8 mouse cellular contexts compared by ENCODE assay signal in genomic region chr1:173367356-173368046, GRCm38 (mm10). TPM values are rescaled to one million over a fixed set of nuclear protein-coding genes. Genes with fewer than 3 reads are reported as not detected.
DNase-seq lines count a peak whose midpoint lies in the region; ATAC-seq and TF ChIP-seq lines count a peak whose summit lies in the region.

Gene Cadm3, minus strand, starts transcription at chr1:173367695.

- whole genome bisulfite sequencing in embryonic facial prominence, embryonic 12.5 days = under 1% methylated on average over 40 of the region's 46 CpGs
- WGBS in midbrain, embryonic 12.5 days = under 1% methylated on average over 39 of the region's 46 CpGs
- under 1% methylated on average over 22 of the region's 46 CpGs for WGBS in stomach, postnatal 0 days
- 1% methylated on average over 46 of the region's 46 CpGs for WGBS in kidney, adult 2 months

- peak within 1 kb of the TSS; percentile 66 for H3K4me3 ChIP-seq in embryonic facial prominence, embryonic 12.5 days
- peak within 1 kb of the TSS; percentile 90 for H3K4me3 ChIP-seq in midbrain, embryonic 12.5 days
- peak within 1 kb of the TSS; percentile 48 for H3K4me3 ChIP-seq in stomach, postnatal 0 days (ENCODE audit: low read depth, low read length)
- no peak within 1 kb of the TSS for H3K4me3 ChIP-seq in kidney, adult 2 months (ENCODE audit: insufficient read depth, low read depth, low read length)

- peaks cover 25% of the 10 kb centered on the region for H3K27me3 ChIP-seq in embryonic facial prominence, embryonic 12.5 days
- no peaks in the 10 kb centered on the region for H3K27me3 ChIP-seq in midbrain, embryonic 12.5 days
- H3K27me3 ChIP-seq in stomach, postnatal 0 days (ENCODE audit: control insufficient read depth, insufficient read depth, low read length) = no peaks in the 10 kb centered on the region
- no peaks in the 10 kb centered on the region for H3K27me3 ChIP-seq in kidney, adult 2 months (replicated peaks; ENCODE audit: control insufficient read depth, insufficient read depth, low read length)

- DNase-seq in urinary bladder, adult 18-20 months (ENCODE audit: low spot score in 2 of 2) = peak; percentile 2 to 19
- no peak for DNase-seq in urinary bladder, postnatal 10 days (ENCODE audit: low spot score)
- DNase-seq in layer of hippocampus, postnatal 36 days = peak; percentile 78 to 79
- peak; percentile 22 for DNase-seq in stomach, postnatal 0 days (ENCODE audit: low spot score)
- no peak for DNase-seq in kidney, adult 2 months

- H3K9ac ChIP-seq in embryonic facial prominence, embryonic 12.5 days = peak within 1 kb of the TSS; percentile 62
- peak within 1 kb of the TSS; percentile 96 for H3K9ac ChIP-seq in midbrain, embryonic 12.5 days (replicated peaks)
- peak within 1 kb of the TSS; percentile 31; the same call in 1 of the 2 replicates for H3K9ac ChIP-seq in stomach, postnatal 0 days (ENCODE audit: low read length)

- peaks cover 11% of the 10 kb centered on the region for H3K4me1 ChIP-seq in embryonic facial prominence, embryonic 12.5 days
- H3K4me1 ChIP-seq in midbrain, embryonic 12.5 days = peaks cover 26% of the 10 kb centered on the region
- H3K4me1 ChIP-seq in stomach, postnatal 0 days (replicated peaks; ENCODE audit: control insufficient read depth, insufficient read depth) = no peaks in the 10 kb centered on the region
- no peaks in the 10 kb centered on the region for H3K4me1 ChIP-seq in kidney, adult 2 months (ENCODE audit: control insufficient read depth, insufficient read depth, low read length)

- peak within 1 kb of the TSS; percentile 97 for H3K4me2 ChIP-seq in embryonic facial prominence, embryonic 12.5 days (replicated peaks)
- H3K4me2 ChIP-seq in midbrain, embryonic 12.5 days (replicated peaks) = peak within 1 kb of the TSS; percentile 71
- H3K4me2 ChIP-seq in stomach, postnatal 0 days (replicated peaks; ENCODE audit: low read depth) = peak within 1 kb of the TSS; percentile 70

- no peaks in the 10 kb centered on the region for H3K36me3 ChIP-seq in embryonic facial prominence, embryonic 12.5 days
- no peaks in the 10 kb centered on the region for H3K36me3 ChIP-seq in midbrain, embryonic 12.5 days
- no peaks in the 10 kb centered on the region for H3K36me3 ChIP-seq in stomach, postnatal 0 days (ENCODE audit: control insufficient read depth, insufficient read depth, low read length)
- no peaks in the 10 kb centered on the region for H3K36me3 ChIP-seq in kidney, adult 2 months (ENCODE audit: control insufficient read depth, insufficient read depth, low read length)

- no peak for TF ChIP-seq CTCF in stomach, postnatal 0 days (IDR thresholded peaks at IDR 0.05; ENCODE audit: low read depth)
- TF ChIP-seq CTCF in kidney, adult 2 months (conservative IDR thresholded peaks at IDR 0.05; ENCODE audit: insufficient read depth, insufficient read length, low read depth, low read length) = no peak

- peak; percentile 76 for ATAC-seq in embryonic facial prominence, embryonic 12.5 days (ENCODE audit: insufficient number of reproducible peaks, insufficient read depth, low FRiP score, low TSS enrichment)
- ATAC-seq in granulocyte monocyte progenitor cell, adult 5-6 weeks (replicated peaks; ENCODE audit: poor library complexity, severe bottlenecking) = peak; percentile 30
- ATAC-seq in midbrain, embryonic 12.5 days (ENCODE audit: low FRiP score, low read depth) = peak; percentile 88
- peak; percentile 60; the same call in 1 of the 2 replicates for ATAC-seq in stomach, postnatal 0 days (ENCODE audit: low FRiP score, low TSS enrichment)

- no peak for TF ChIP-seq POLR2A in kidney, adult 2 months (IDR thresholded peaks at IDR 0.05; ENCODE audit: low read depth, low read length)

- TF ChIP-seq EP300 in stomach, postnatal 0 days (optimal IDR thresholded peaks at IDR 0.05) = no peak

- H3K27ac ChIP-seq in embryonic facial prominence, embryonic 12.5 days = no peak within 1 kb of the TSS
- H3K27ac ChIP-seq in midbrain, embryonic 12.5 days (replicated peaks) = peak within 1 kb of the TSS; percentile 89
- H3K27ac ChIP-seq in stomach, postnatal 0 days (replicated peaks) = no peak within 1 kb of the TSS
- H3K27ac ChIP-seq in kidney, adult 2 months (ENCODE audit: insufficient read depth, low read depth, low read length) = no peak within 1 kb of the TSS

- no peaks in the 10 kb centered on the region for H3K9me3 ChIP-seq in embryonic facial prominence, embryonic 12.5 days
- no peaks in the 10 kb centered on the region for H3K9me3 ChIP-seq in midbrain, embryonic 12.5 days
- no peaks in the 10 kb centered on the region for H3K9me3 ChIP-seq in stomach, postnatal 0 days (ENCODE audit: control insufficient read depth, low read length)

RNA-seq across cellular contexts. Expression of gene Cadm3, which starts in this region (rescaled TPM):
- 3.3 and 5.2 TPM in 2 replicates for polyA plus RNA-seq in embryonic facial prominence, embryonic 12.5 days (2016; fragmentation: Nextera tagmentation; extraction: Ambion mirVana)
- not detected in 2 replicates for total RNA-seq in granulocyte monocyte progenitor cell, adult 5-6 weeks (2014; fragmentation: Nextera tagmentation)
- 0.26 TPM in 1 of 2 replicates, not detected in the other for total RNA-seq in granulocyte monocyte progenitor cell, adult 5-6 weeks (2017)
- total RNA-seq in layer of hippocampus, postnatal 36 days (2021) = 100 to 1,000 TPM; 366 to 384 TPM
- polyA plus RNA-seq in midbrain, embryonic 12.5 days (2016; fragmentation: Nextera tagmentation; extraction: Ambion mirVana) = 21.6 and 22.8 TPM in 2 replicates
- polyA plus RNA-seq in stomach, postnatal 0 days (2015; fragmentation: Nextera tagmentation; extraction: Ambion mirVana) = 0.99 and 1.4 TPM in 2 replicates
- 1.8 and 2.4 TPM in 2 replicates for polyA plus RNA-seq in kidney, adult 2 months (2012; rRNA removed)

Comparison
In these comparisons a context has a peak if more than half of its experiments do, and no peak if none do; other contexts are left out.
1. RNA of gene Cadm3 (total RNA-seq): 366 to 384 TPM in layer of hippocampus, postnatal 36 days; 0.26 TPM in granulocyte monocyte progenitor cell, adult 5-6 weeks; every median in the first group is over 100 times any median in the second.
2. DNase-seq: peak in urinary bladder, adult 18-20 months (2 of 2), layer of hippocampus, postnatal 36 days (2 of 2) and stomach, postnatal 0 days (single experiment); none in urinary bladder, postnatal 10 days (single experiment) and kidney, adult 2 months (single experiment).
3. Peak in ATAC-seq in granulocyte monocyte progenitor cell, adult 5-6 weeks; RNA of the gene not detected or under 1 TPM.
4. ATAC-seq: peak in every context shown above with its lines; median percentile 88 in midbrain, embryonic 12.5 days; 76 in embryonic facial prominence, embryonic 12.5 days; 60 in stomach, postnatal 0 days; 30 in granulocyte monocyte progenitor cell, adult 5-6 weeks.
5. H3K9ac ChIP-seq: peak in every context shown above with its lines; median percentile 96 in midbrain, embryonic 12.5 days; 62 in embryonic facial prominence, embryonic 12.5 days; 31 in stomach, postnatal 0 days.
6. Peak in every context shown above with its lines, with median percentiles within 50 percentile points of each other: H3K4me2 ChIP-seq.